Mouse (Mus musculus): ENCODE measurements around the gene Krtap1-4.
"Not testable (repeated sequence)": the region's sequence is repeated elsewhere in the genome, so short reads cannot be mapped to it uniquely, and the experiment has no call there.

DNA sequence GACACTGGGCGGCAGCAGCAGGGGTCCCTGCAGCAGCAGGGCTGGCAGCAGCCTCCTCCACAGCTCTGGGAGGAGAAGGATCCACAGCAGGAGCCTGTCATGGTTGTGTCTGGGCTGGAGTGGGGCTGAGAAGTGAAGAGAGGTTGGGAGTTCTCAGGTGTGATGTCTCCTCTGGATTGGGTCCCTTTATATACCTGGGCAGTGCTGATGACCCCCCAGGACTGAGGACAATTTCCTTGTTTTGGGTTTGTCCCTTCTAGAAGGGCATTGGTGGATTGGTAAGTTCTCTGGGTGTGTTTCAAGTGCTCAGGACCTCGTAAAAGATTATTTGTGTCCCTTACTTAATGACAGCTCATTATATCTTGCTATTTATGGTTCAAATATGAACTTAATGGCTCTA is 26.6 kb upstream of the Krtap1-4 start, which contains the start of gene Gm11937:
- not testable (repeated sequence) for TF ChIP-seq CTCF (IDR thresholded peaks at IDR 0.05; ENCODE audit: low read depth, low read length); GATA1 (IDR thresholded peaks at IDR 0.05; ENCODE audit: borderline replicate concordance, low read length); POLR2AphosphoS5 (IDR thresholded peaks at IDR 0.05; ENCODE audit: insufficient replicate concordance, low read depth, low read length); TAL1 (conservative IDR thresholded peaks at IDR 0.05; ENCODE audit: low read depth, low read length)
